Mouse (Mus musculus) hindbrain, embryonic 12.5 days (tissue): ENCODE measurements at regions not wholly inside any gene's neighbourhood (a gene's known extent, or its start where the extent isn't known, plus 50 kb on each side); places are given as distances from the start of the nearest gene placed in this dataset.
A peak's percentile ranks its signal among the peaks of the same experiment; 100 is the strongest.
"Not testable (repeated sequence)": the region's sequence is repeated elsewhere in the genome, so short reads cannot be mapped to it uniquely, and the experiment has no call there.

Experiments used
- ATAC-seq: fragments of 200-750 bp; cut with Nextera tagmentation; 2 replicates; pipeline ENCODE4 v1.8.0; 2017; ENCODE audit warnings: moderate TSS enrichment; ENCODE audit not compliant: low FRiP score
- H3K27ac ChIP-seq: fragments of 300-500 bp; sonication (generic); 2 replicates; pipeline ENCODE4 v1.5.1; 2016; ENCODE audit warnings: mild to moderate bottlenecking
- H3K27me3 ChIP-seq: fragments of 300-500 bp; sonication (generic); 2 replicates; pipeline ENCODE4 v1.6.1; 2016; ENCODE audit warnings: mild to moderate bottlenecking
- H3K36me3 ChIP-seq: fragments of 300-500 bp; sonication (generic); 2 replicates; pipeline ENCODE4 v1.6.1; 2016; ENCODE audit warnings: mild to moderate bottlenecking
- H3K4me1 ChIP-seq: fragments of 300-500 bp; sonication (generic); 2 replicates; pipeline ENCODE4 v1.6.1; 2016
- H3K4me2 ChIP-seq: fragments of 300-500 bp; sonication (generic); replicated peaks from 2 replicates; pipeline ENCODE4 v1.6.1; 2016; ENCODE audit warnings: mild to moderate bottlenecking
- H3K4me3 ChIP-seq: fragments of 300-500 bp; sonication (generic); 2 replicates; pipeline ENCODE4 v1.5.1; 2016; ENCODE audit warnings: mild to moderate bottlenecking
- H3K9ac ChIP-seq: fragments of 300-500 bp; sonication (generic); 2 replicates; pipeline ENCODE4 v1.6.1; 2016; ENCODE audit warnings: mild to moderate bottlenecking, moderate library complexity
- H3K9me3 ChIP-seq: fragments of 300-500 bp; sonication (generic); replicated peaks from 2 replicates; pipeline ENCODE4 v1.6.1; 2016; ENCODE audit warnings: mild to moderate bottlenecking
- WGBS: fragments of 180-500 bp; shearing (Covaris S2); methylation state at CpG from one replicate; pipeline ENCODE4 v1.1.7; 2016; 5-methylcytosine and 5-hydroxymethylcytosine counted together

- H3K27ac ChIP-seq = peak overlapping the region; percentile 65
These were observed 1397.2 kb upstream of the 1700008P02Rik start for GRCm38 (mm10) chr3:8017489-8017888.

GRCm38 (mm10) chr3:8016945-8017344, 1396.7 kb upstream of the 1700008P02Rik start:
- Histone ChIP-seq H3K9ac (no peak overlapping the region), H3K27me3 (no peaks in the 10 kb centered on the region), H3K4me1 (peaks cover 3% of the 10 kb centered on the region; the same call in 1 of the 2 replicates), H3K4me2 (no peak overlapping the region), H3K4me3 (no peak overlapping the region), H3K27ac (0 out of 2 replicates have a peak overlapping the region, but pooled peaks have one; percentile 35), H3K36me3 (no peaks in the 10 kb centered on the region), H3K9me3 (peaks cover 6% of the 10 kb centered on the region; the same call in 1 of the 2 replicates)
- peak; percentile 83 for ATAC-seq

More at GRCm38 (mm10) chr3:8017489-8017888, 1397.2 kb upstream of the 1700008P02Rik start:
- Histone ChIP-seq H3K4me2 (no peak overlapping the region), H3K9ac (no peak overlapping the region), H3K9me3 (peaks cover 6% of the 10 kb centered on the region; the same call in 1 of the 2 replicates), H3K4me1 (peaks cover 3% of the 10 kb centered on the region; the same call in 1 of the 2 replicates), H3K36me3 (no peaks in the 10 kb centered on the region), H3K4me3 (no peak overlapping the region), H3K27me3 (no peaks in the 10 kb centered on the region)
- 82% methylated on average over 3 of the region's 3 CpGs for WGBS
- no peak for ATAC-seq

- H3K4me3 ChIP-seq = no peak overlapping the region
- H3K36me3 ChIP-seq = no peaks in the 10 kb centered on the region
- 92% methylated on average over 4 of the region's 4 CpGs for WGBS
These were observed 1389.7 kb upstream of the 1700008P02Rik start for GRCm38 (mm10) chr3:8009966-8010365.

GRCm38 (mm10) chr3:8006708-8007395, 1386.6 kb upstream of the 1700008P02Rik start:
- 74% methylated on average over 10 of the region's 10 CpGs for WGBS
- no peaks in the 10 kb centered on the region for H3K4me1 ChIP-seq
- no peak for ATAC-seq

More at GRCm38 (mm10) chr3:8009966-8010365, 1389.7 kb upstream of the 1700008P02Rik start:
- H3K9ac ChIP-seq = no peak overlapping the region
- H3K4me1 ChIP-seq = no peaks in the 10 kb centered on the region
- H3K27me3 ChIP-seq = no peaks in the 10 kb centered on the region
- H3K9me3 ChIP-seq = no peaks in the 10 kb centered on the region
- H3K4me2 ChIP-seq = no peak overlapping the region
- no peak overlapping the region for H3K27ac ChIP-seq
- no peak for ATAC-seq

GRCm38 (mm10) chr3:8006273-8006672, 1386.0 kb upstream of the 1700008P02Rik start:
- Histone ChIP-seq H3K9me3 (no peaks in the 10 kb centered on the region), H3K36me3 (no peaks in the 10 kb centered on the region), H3K9ac (no peak overlapping the region), H3K27ac (no peak overlapping the region), H3K4me2 (no peak overlapping the region), H3K4me3 (no peak overlapping the region), H3K27me3 (no peaks in the 10 kb centered on the region), H3K4me1 (no peaks in the 10 kb centered on the region)
- 78% methylated on average over 5 of the region's 5 CpGs for WGBS
- ATAC-seq = no peak

More at GRCm38 (mm10) chr3:8006708-8007395, 1386.6 kb upstream of the 1700008P02Rik start:
- Histone ChIP-seq H3K4me2 (no peak overlapping the region), H3K9ac (no peak overlapping the region), H3K9me3 (no peaks in the 10 kb centered on the region), H3K27me3 (no peaks in the 10 kb centered on the region), H3K27ac (no peak overlapping the region), H3K4me3 (no peak overlapping the region), H3K36me3 (no peaks in the 10 kb centered on the region)

- 77% methylated on average over 2 of the region's 2 CpGs for WGBS
- H3K27me3 ChIP-seq, H3K36me3 ChIP-seq, H3K9ac ChIP-seq, H3K9me3 ChIP-seq, H3K4me2 ChIP-seq, ATAC-seq, H3K4me3 ChIP-seq, H3K4me1 ChIP-seq, H3K27ac ChIP-seq: not testable (repeated sequence)
These were observed 1385.4 kb upstream of the 1700008P02Rik start for GRCm38 (mm10) chr3:8005684-8006083.

GRCm38 (mm10) chr3:8004271-8004670, 1384.0 kb upstream of the 1700008P02Rik start:
- no peak for ATAC-seq
- no peak overlapping the region for H3K4me2 ChIP-seq

GRCm38 (mm10) chr3:8001027-8001426, 1380.8 kb upstream of the 1700008P02Rik start:
- no peaks in the 10 kb centered on the region for H3K27me3 ChIP-seq
- WGBS = 88% methylated on average over 4 of the region's 4 CpGs
- H3K4me1 ChIP-seq = no peaks in the 10 kb centered on the region

More at GRCm38 (mm10) chr3:8004271-8004670, 1384.0 kb upstream of the 1700008P02Rik start:
- 96% methylated on average over 1 of the region's 1 CpGs for WGBS
- H3K27me3 ChIP-seq = no peaks in the 10 kb centered on the region
- H3K4me1 ChIP-seq = no peaks in the 10 kb centered on the region
- no peaks in the 10 kb centered on the region for H3K9me3 ChIP-seq
- no peak overlapping the region for H3K27ac ChIP-seq
- no peaks in the 10 kb centered on the region for H3K36me3 ChIP-seq
- no peak overlapping the region for H3K4me3 ChIP-seq
- H3K9ac ChIP-seq = no peak overlapping the region

GRCm38 (mm10) chr3:7992322-7992721, 1372.1 kb upstream of the 1700008P02Rik start:
- Histone ChIP-seq H3K4me3 (no peak overlapping the region), H3K9me3 (no peaks in the 10 kb centered on the region), H3K27me3 (no peaks in the 10 kb centered on the region), H3K9ac (no peak overlapping the region), H3K4me2 (no peak overlapping the region), H3K27ac (no peak overlapping the region), H3K36me3 (no peaks in the 10 kb centered on the region), H3K4me1 (no peaks in the 10 kb centered on the region)
- 83% methylated on average over 2 of the region's 2 CpGs for WGBS
- no peak for ATAC-seq

More at GRCm38 (mm10) chr3:8001027-8001426, 1380.8 kb upstream of the 1700008P02Rik start:
- H3K27ac ChIP-seq = no peak overlapping the region
- no peaks in the 10 kb centered on the region for H3K36me3 ChIP-seq
- no peak overlapping the region for H3K4me3 ChIP-seq
- H3K9me3 ChIP-seq = no peaks in the 10 kb centered on the region
- no peak overlapping the region for H3K9ac ChIP-seq
- no peak for ATAC-seq
- H3K4me2 ChIP-seq = no peak overlapping the region

GRCm38 (mm10) chr3:7973287-7973686, 1353.0 kb upstream of the 1700008P02Rik start:
- no peaks in the 10 kb centered on the region for H3K36me3 ChIP-seq
- H3K27ac ChIP-seq = no peak overlapping the region
- no peak overlapping the region for H3K9ac ChIP-seq
- ATAC-seq = no peak
- 63% methylated on average over 3 of the region's 3 CpGs for WGBS
- no peaks in the 10 kb centered on the region for H3K27me3 ChIP-seq
- H3K4me2 ChIP-seq = no peak overlapping the region
- no peaks in the 10 kb centered on the region for H3K4me1 ChIP-seq
- no peaks in the 10 kb centered on the region for H3K9me3 ChIP-seq
- H3K4me3 ChIP-seq = no peak overlapping the region

- ATAC-seq = no peak
- no peaks in the 10 kb centered on the region for H3K36me3 ChIP-seq
- no peaks in the 10 kb centered on the region for H3K4me1 ChIP-seq
- H3K9me3 ChIP-seq = no peaks in the 10 kb centered on the region
- no peaks in the 10 kb centered on the region for H3K27me3 ChIP-seq
- no peak overlapping the region for H3K9ac ChIP-seq
- H3K27ac ChIP-seq = no peak overlapping the region
- H3K4me3 ChIP-seq = no peak overlapping the region
- 88% methylated on average over 1 of the region's 1 CpGs for WGBS
- no peak overlapping the region for H3K4me2 ChIP-seq
These were observed 1333.7 kb upstream of the 1700008P02Rik start for GRCm38 (mm10) chr3:7953911-7954310.

- H3K27me3 ChIP-seq = no peaks in the 10 kb centered on the region
- H3K27ac ChIP-seq = no peak overlapping the region
- H3K36me3 ChIP-seq = no peaks in the 10 kb centered on the region
- no peak overlapping the region for H3K9ac ChIP-seq
- no peaks in the 10 kb centered on the region for H3K9me3 ChIP-seq
- ATAC-seq = no peak
- 55% methylated on average over 8 of the region's 8 CpGs for WGBS
- H3K4me2 ChIP-seq = no peak overlapping the region
- H3K4me3 ChIP-seq = no peak overlapping the region
- no peaks in the 10 kb centered on the region for H3K4me1 ChIP-seq
These were observed 1323.6 kb upstream of the 1700008P02Rik start for GRCm38 (mm10) chr3:7943646-7944381.
